Mouse (Mus musculus) limb, embryonic 14.5 days (tissue): ENCODE results near the gene Cdc42bpb. TPM values are rescaled to one million over a fixed set of nuclear protein-coding genes. Genes with fewer than 3 reads are reported as not detected.

Source experiments
- ATAC-seq: fragments of 200-750 bp; cut with Nextera tagmentation; 2 replicates; pipeline ENCODE4 v1.8.0; 2017; ENCODE audit warnings: low read depth, moderate number of reproducible peaks, moderate TSS enrichment; ENCODE audit not compliant: low FRiP score
- DNase-seq: peaks from one replicate; pipeline ENCODE4 v3.0.0-alpha.2; 2015; ENCODE audit warnings: low spot score
- H3K27ac ChIP-seq: fragments of 300-500 bp; sonication (generic); replicated peaks from 2 replicates; pipeline ENCODE4 v1.5.1; 2014; ENCODE audit warnings: low read depth, mild to moderate bottlenecking, low read length, moderate library complexity, mixed read lengths
- H3K27me3 ChIP-seq: fragments of 300-500 bp; sonication (generic); 2 replicates; pipeline ENCODE4 v1.6.1; 2014; ENCODE audit warnings: low read length, mixed read lengths; ENCODE audit not compliant: control insufficient read depth, insufficient read depth
- H3K36me3 ChIP-seq: fragments of 300-500 bp; sonication (generic); 2 replicates; pipeline ENCODE4 v1.6.1; 2014; ENCODE audit warnings: mild to moderate bottlenecking, low read length, moderate library complexity, mixed read lengths; ENCODE audit not compliant: control insufficient read depth, insufficient read depth
- H3K4me1 ChIP-seq: fragments of 300-500 bp; sonication (generic); 2 replicates; pipeline ENCODE4 v1.6.1; 2014; ENCODE audit warnings: antibody characterized with exemption, low read length, mixed read lengths; ENCODE audit not compliant: control insufficient read depth, insufficient read depth
- H3K4me2 ChIP-seq: fragments of 300-500 bp; sonication (generic); replicated peaks from 2 replicates; pipeline ENCODE4 v1.6.1; 2014; ENCODE audit warnings: low read depth, mild to moderate bottlenecking, low read length, moderate library complexity; ENCODE audit not compliant: severe bottlenecking
- H3K4me3 ChIP-seq: fragments of 300-500 bp; sonication (generic); replicated peaks from 2 replicates; pipeline ENCODE4 v1.5.1; 2014; ENCODE audit warnings: low read length
- H3K9ac ChIP-seq: fragments of 300-500 bp; sonication (generic); 2 replicates; pipeline ENCODE4 v1.6.1; 2014; ENCODE audit warnings: mild to moderate bottlenecking, low read depth, low read length, moderate library complexity; ENCODE audit not compliant: severe bottlenecking
- H3K9me3 ChIP-seq: fragments of 300-500 bp; sonication (generic); 2 replicates; pipeline ENCODE4 v1.6.1; 2016; ENCODE audit warnings: low read length; ENCODE audit not compliant: control insufficient read depth
- POLR2A ChIP-seq: fragments of 200-500 bp; IDR thresholded peaks from 2 replicates; pipeline ENCODE4 v1.8.0; 2012; ENCODE audit warnings: inconsistent platforms, mild to moderate bottlenecking, moderate library complexity, borderline replicate concordance; ENCODE audit not compliant: insufficient read depth, insufficient read length; ENCODE audit errors: extremely low read depth
- WGBS: fragments of 180-500 bp; shearing (Covaris S2); extraction: QIAGEN DNeasy Blood & Tissue Kit; methylation state at CpG from one replicate; pipeline ENCODE4 v1.1.7; 2014; 5-methylcytosine and 5-hydroxymethylcytosine counted together
- polyA plus RNA-seq, 2 experiments: library from polyadenylated mRNA; depleted of rRNA in 1 of 2; stranded (reverse) in 1 of 2; unstranded in 1 of 2; fragments of >200 nt; fragmentation: Nextera tagmentation in 1 of 2; extraction: Ambion mirVana in 1 of 2; gene quantifications; 2 replicates each; pipeline versions ENCODE4 v1.2.1 to v1.2.3; 2012 to 2014

The Cdc42bpb gene
- polyA plus RNA-seq, 2 experiments: 37.0 to 163 TPM

DNA sequence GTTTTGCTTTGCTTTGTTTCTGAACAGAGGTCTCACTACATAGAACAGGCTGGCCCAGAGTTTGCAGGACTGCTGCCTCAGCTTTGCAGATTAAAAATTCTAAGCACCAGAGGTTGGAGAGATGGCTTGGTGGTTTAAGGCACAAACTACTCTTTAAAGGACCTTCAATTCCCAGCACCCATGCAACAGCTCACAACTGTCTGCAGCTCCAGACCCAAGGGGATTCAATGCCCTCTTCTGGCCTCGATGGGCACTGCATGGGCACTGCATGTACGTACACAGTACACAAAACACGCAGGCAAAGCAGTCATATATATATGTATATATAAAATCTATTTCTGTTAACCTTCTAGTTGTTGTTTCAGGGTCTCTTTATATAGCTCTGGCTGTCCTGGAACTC, 13.3 kb downstream of the Cdc42bpb start:
- Histone ChIP-seq H3K27me3 (no peaks in the 10 kb centered on the region), H3K4me2 (no peak overlapping the region), H3K9me3 (no peaks in the 10 kb centered on the region), H3K27ac (no peak overlapping the region), H3K4me3 (no peak overlapping the region), H3K9ac (no peak overlapping the region), H3K36me3 (no peaks in the 10 kb centered on the region), H3K4me1 (peaks cover 29% of the 10 kb centered on the region)
- WGBS: 85% methylated on average over 3 of the region's 3 CpGs
- no peak for DNase-seq
- no peak for ATAC-seq
- no peak for TF ChIP-seq POLR2A

DNA sequence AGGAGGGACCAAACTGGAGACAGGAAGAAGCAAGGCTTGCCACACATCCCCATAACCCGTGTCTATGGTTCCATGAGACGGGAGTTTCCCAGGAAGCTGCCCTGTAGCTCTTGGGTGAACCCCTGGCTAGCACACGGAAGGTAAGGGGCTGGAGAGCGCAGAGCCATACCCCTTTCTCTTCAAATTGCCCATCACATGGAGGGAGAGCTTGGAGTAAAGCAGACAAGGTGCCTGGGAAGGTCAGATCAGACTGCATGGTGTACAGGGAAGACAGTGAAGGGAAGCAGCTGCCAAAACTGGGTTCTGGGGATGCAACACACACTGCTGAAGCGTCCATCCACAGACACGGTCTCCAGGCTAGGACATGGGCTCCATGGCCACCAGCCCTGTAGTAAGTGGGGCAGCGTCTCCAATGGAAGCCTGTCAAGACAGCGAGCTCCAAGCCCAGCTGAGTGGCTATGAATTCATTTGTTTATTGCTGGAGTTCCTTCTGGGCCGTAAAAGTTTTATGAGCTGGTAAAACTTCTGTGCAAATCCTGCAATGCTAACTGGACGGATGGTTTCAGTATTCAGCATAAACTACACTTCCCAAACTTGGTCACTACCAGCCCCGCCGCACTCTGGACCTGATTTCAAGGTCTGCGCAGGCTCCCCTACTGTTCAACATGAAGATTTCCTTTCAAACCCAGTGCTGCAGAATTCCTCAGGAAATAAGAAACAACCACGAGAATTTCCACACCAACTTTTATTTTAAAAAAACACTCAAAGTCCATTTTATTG, 16.0 kb downstream of the Cdc42bpb start:
- peak overlapping the region; percentile 15; the same call in 1 of the 2 replicates for H3K4me2 ChIP-seq
- H3K9ac ChIP-seq: no peak overlapping the region
- H3K4me1 ChIP-seq: peaks cover 24% of the 10 kb centered on the region
- no peak overlapping the region for H3K4me3 ChIP-seq
- 30% methylated on average over 14 of the region's 14 CpGs for WGBS
- peak; percentile 44 for DNase-seq
- H3K36me3 ChIP-seq: no peaks in the 10 kb centered on the region
- peak; percentile 70 for ATAC-seq
- H3K27me3 ChIP-seq: no peaks in the 10 kb centered on the region
- no peaks in the 10 kb centered on the region for H3K9me3 ChIP-seq
- no peak for TF ChIP-seq POLR2A
- peak overlapping the region; percentile 34 for H3K27ac ChIP-seq

- no peak for DNase-seq
- Histone ChIP-seq H3K36me3 (no peaks in the 10 kb centered on the region), H3K9me3 (no peaks in the 10 kb centered on the region), H3K4me1 (peaks cover 24% of the 10 kb centered on the region), H3K9ac (no peak overlapping the region), H3K27me3 (no peaks in the 10 kb centered on the region), H3K4me2 (no peak overlapping the region), H3K4me3 (no peak overlapping the region), H3K27ac (no peak overlapping the region)
- no peak for TF ChIP-seq POLR2A
- ATAC-seq: no peak
- WGBS: 56% methylated on average over 16 of the region's 16 CpGs
These were observed 16.8 kb downstream of the Cdc42bpb start for GRCm38 (mm10) chr12:111360671-111361070.

GRCm38 (mm10) chr12:111356216-111356615, 21.3 kb downstream of the Cdc42bpb start:
- no peaks in the 10 kb centered on the region for H3K27me3 ChIP-seq
- WGBS: 82% methylated on average over 8 of the region's 8 CpGs
- H3K27ac ChIP-seq: no peak overlapping the region
- peaks cover 6% of the 10 kb centered on the region for H3K36me3 ChIP-seq
- H3K4me2 ChIP-seq: no peak overlapping the region
- no peak for TF ChIP-seq POLR2A
- no peak overlapping the region for H3K4me3 ChIP-seq
- no peaks in the 10 kb centered on the region for H3K9me3 ChIP-seq
- ATAC-seq (no peak), DNase-seq (no peak)
- no peak overlapping the region for H3K9ac ChIP-seq
- H3K4me1 ChIP-seq: peaks cover 11% of the 10 kb centered on the region

DNA sequence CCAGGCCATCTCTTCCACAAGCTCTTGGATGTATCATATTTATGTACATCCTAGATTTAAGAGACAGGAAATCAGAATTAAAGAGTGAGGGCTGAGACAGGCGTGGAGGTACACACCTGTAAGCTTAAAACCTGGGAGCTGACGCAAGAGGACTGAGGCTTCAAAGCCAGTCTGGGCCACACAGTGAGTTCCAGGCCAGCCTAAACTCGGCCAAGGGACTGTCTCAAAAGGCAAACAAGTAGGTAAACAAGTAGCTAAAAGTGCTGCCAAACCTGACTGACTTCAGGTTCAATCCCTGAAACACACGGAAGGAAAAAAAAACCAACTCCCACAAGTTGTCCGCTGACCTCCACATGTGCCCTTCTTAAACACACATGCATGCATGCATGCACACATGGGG, 23.4 kb downstream of the Cdc42bpb start:
- peaks cover 6% of the 10 kb centered on the region; the same call in 1 of the 2 replicates for H3K4me1 ChIP-seq
- DNase-seq (no peak), ATAC-seq (no peak)
- WGBS: 81% methylated on average over 5 of the region's 5 CpGs
- H3K4me3 ChIP-seq: no peak overlapping the region
- H3K9me3 ChIP-seq: no peaks in the 10 kb centered on the region
- H3K27me3 ChIP-seq: no peaks in the 10 kb centered on the region
- TF ChIP-seq POLR2A: no peak
- H3K9ac ChIP-seq: no peak overlapping the region
- H3K4me2 ChIP-seq: no peak overlapping the region
- no peak overlapping the region for H3K27ac ChIP-seq
- peaks cover 6% of the 10 kb centered on the region for H3K36me3 ChIP-seq
